Mouse (Mus musculus) layer of hippocampus, adult 18-20 months (tissue): Measurements from ENCODE around the gene Cdhr1. TPM values are rescaled to one million over a fixed set of nuclear protein-coding genes. Genes with fewer than 3 reads are reported as not detected.
"Not testable (repeated sequence)": the region's sequence is repeated elsewhere in the genome, so short reads cannot be mapped to it uniquely, and the experiment has no call there.

Source experiments
- DNase-seq, 2 experiments: peaks; one replicate each; pipeline ENCODE4 v3.0.0; 2022; ENCODE audit warnings: low spot score in 2 of 2
- long read RNA-seq: library from polyadenylated mRNA; stranded (forward); transcript quantifications from one replicate; pipeline ENCODE4 v2.0.0, GENCODE M21; 2021
- total RNA-seq, 2 experiments: library from RNA; stranded (reverse); gene quantifications; 2 replicates each; pipeline ENCODE4 v1.2.3; 2021

Gene Cdhr1
- 1 to 10 TPM; 6.4 to 10.0 TPM for total RNA-seq
- long read RNA-seq, full-length matches to known transcripts = 4 of 9 reads
- long read RNA-seq, partial matches to known transcripts = 1 of 9 reads
- long read RNA-seq, other reads (novel, unspliced or antisense) = 4 of 9 reads

- peak in 1 of 2 experiments; percentile 24 for DNase-seq
Observed at GRCm38 (mm10) chr14:37097956-37098530, at the start of gene Cdhr1. Cdhr1 (minus strand) TSS chr14:37098347.

- no peak for DNase-seq
Observed at GRCm38 (mm10) chr14:37139051-37139710, 41.0 kb upstream of the Cdhr1 start.

GRCm38 (mm10) chr14:37137596-37137995, 39.4 kb upstream of the Cdhr1 start:
- not testable (repeated sequence) for DNase-seq

GRCm38 (mm10) chr14:37136110-37136509, 38.0 kb upstream of the Cdhr1 start:
- no peak for DNase-seq

- no peak for DNase-seq
Observed at GRCm38 (mm10) chr14:37135671-37136070, 37.5 kb upstream of the Cdhr1 start.

- DNase-seq = peak; percentile 97 to 99
Observed at GRCm38 (mm10) chr14:37135127-37135593, 37.0 kb upstream of the Cdhr1 start, which contains the start of gene Ghitm. Ghitm (minus strand) TSS chr14:37135272.

- DNase-seq = no peak
Observed at GRCm38 (mm10) chr14:37134304-37135126, 36.4 kb upstream of the Cdhr1 start.

GRCm38 (mm10) chr14:37127652-37128051, 29.5 kb upstream of the Cdhr1 start:
- peak in 1 of 2 experiments; percentile 67 for DNase-seq

GRCm38 (mm10) chr14:37119233-37119632, 21.1 kb upstream of the Cdhr1 start:
- DNase-seq = no peak

- no peak for DNase-seq
Observed at GRCm38 (mm10) chr14:37113922-37114321, 15.8 kb upstream of the Cdhr1 start, which contains the start of gene 2610528A11Rik. 2610528A11Rik (minus strand) TSS chr14:37114022.

GRCm38 (mm10) chr14:37112931-37113330, 14.8 kb upstream of the Cdhr1 start:
- no peak for DNase-seq

- no peak for DNase-seq
Observed at GRCm38 (mm10) chr14:37111371-37111770, 13.2 kb upstream of the Cdhr1 start.

- DNase-seq = no peak
Observed at GRCm38 (mm10) chr14:37110456-37110855, 12.3 kb upstream of the Cdhr1 start.

GRCm38 (mm10) chr14:37109975-37110374, 11.8 kb upstream of the Cdhr1 start:
- no peak for DNase-seq

GRCm38 (mm10) chr14:37109460-37109859, 11.3 kb upstream of the Cdhr1 start:
- no peak for DNase-seq

- peak in 1 of 2 experiments; percentile 19 for DNase-seq
Observed at GRCm38 (mm10) chr14:37105846-37106245, 7.7 kb upstream of the Cdhr1 start.

GRCm38 (mm10) chr14:37104747-37105146, 6.6 kb upstream of the Cdhr1 start:
- no peak for DNase-seq

GRCm38 (mm10) chr14:37102484-37102883, 4.3 kb upstream of the Cdhr1 start:
- no peak for DNase-seq

GRCm38 (mm10) chr14:37101531-37101930, 3.4 kb upstream of the Cdhr1 start:
- no peak for DNase-seq

GRCm38 (mm10) chr14:37095556-37095955, 2.6 kb downstream of the Cdhr1 start:
- DNase-seq = no peak

GRCm38 (mm10) chr14:37094436-37094835, 3.7 kb downstream of the Cdhr1 start:
- DNase-seq = no peak

GRCm38 (mm10) chr14:37083755-37084154, 14.4 kb downstream of the Cdhr1 start:
- no peak for DNase-seq
